Mouse (Mus musculus): ENCODE measurements at regions not wholly inside any gene's neighbourhood (a gene's known extent, or its start where the extent isn't known, plus 50 kb on each side); places are given as distances from the start of the nearest gene placed in this dataset.

GRCm38 (mm10) chr15:42810871-42811490 is 2676.8 kb downstream of the 9330182O14Rik start:
- DNase-seq (ENCODE audit: extremely low read depth): no peak
- H3K4me2 ChIP-seq (ENCODE audit: insufficient read depth, low read depth, poor library complexity, severe bottlenecking): no peak overlapping the region
- no peaks in the 10 kb centered on the region for H3K79me2 ChIP-seq (replicated peaks; ENCODE audit: control insufficient read depth, extremely low read depth, insufficient read depth, poor library complexity, severe bottlenecking)
- H3K9me3 ChIP-seq (replicated peaks; ENCODE audit: low read length): no peaks in the 10 kb centered on the region
- no peaks in the 10 kb centered on the region for H3K36me3 ChIP-seq (replicated peaks in 1 of 2; ENCODE audit: control insufficient read depth in 1 of 2, insufficient read depth in 1 of 2, low read length in 1 of 2)
- in situ Hi-C loops (cut with MboI; ENCODE audit: low pct_ligation_motif_present, low pct_unique_long_range_greater_than_20kb, low sequenced_read_pairs): no loop called here
- no peak overlapping the region for H3K4me3 ChIP-seq (replicated peaks in 1 of 3; ENCODE audit: low read depth in 2 of 3, low read length in 2 of 3, poor library complexity in 1 of 3)
- TF ChIP-seq USF1 (IDR thresholded peaks at IDR 0.05; ENCODE audit: low read depth, low read length): no peak
- TF ChIP-seq JUND (conservative IDR thresholded peaks at IDR 0.05; ENCODE audit: low read depth, low read length): no peak
- no peak for TF ChIP-seq GABPA (IDR thresholded peaks at IDR 0.05; ENCODE audit: insufficient replicate concordance, low read depth, low read length)
- TF ChIP-seq ZMIZ1 (IDR thresholded peaks at IDR 0.05; ENCODE audit: low read depth, low read length): no peak
- TF ChIP-seq ZNF384 (IDR thresholded peaks at IDR 0.05; ENCODE audit: low read depth, low read length): no peak
- no peak overlapping the region for H3K27ac ChIP-seq (ENCODE audit: insufficient read depth, low read depth)
- no peaks in the 10 kb centered on the region for H3K27me3 ChIP-seq (replicated peaks)
- H3K9ac ChIP-seq (ENCODE audit: insufficient read depth, low read depth): no peak overlapping the region
- dilution Hi-C loops (cut with MboI; ENCODE audit: extremely low pct_ligation_motif_present, extremely low pct_unique_long_range_greater_than_20kb, low sequenced_read_pairs): no loop called here
- no peaks in the 10 kb centered on the region for H3K4me1 ChIP-seq (ENCODE audit: control insufficient read depth in 1 of 2, insufficient read depth in 2 of 2)

GRCm38 (mm10) chr15:42815026-42815724 is 2681.0 kb downstream of the 9330182O14Rik start:
- Histone ChIP-seq H3K27me3 (replicated peaks) (no peaks in the 10 kb centered on the region), H3K4me3 (replicated peaks in 1 of 3; ENCODE audit: low read depth in 2 of 3, low read length in 2 of 3, poor library complexity in 1 of 3) (no peak overlapping the region), H3K4me2 (ENCODE audit: insufficient read depth, low read depth, poor library complexity, severe bottlenecking) (no peak overlapping the region), H3K9ac (ENCODE audit: insufficient read depth, low read depth) (no peak overlapping the region), H3K36me3 (replicated peaks in 1 of 2; ENCODE audit: control insufficient read depth in 1 of 2, insufficient read depth in 1 of 2, low read length in 1 of 2) (no peaks in the 10 kb centered on the region), H3K27ac (ENCODE audit: insufficient read depth, low read depth) (no peak overlapping the region), H3K79me2 (replicated peaks; ENCODE audit: control insufficient read depth, extremely low read depth, insufficient read depth, poor library complexity, severe bottlenecking) (no peaks in the 10 kb centered on the region), H3K9me3 (replicated peaks; ENCODE audit: low read length) (no peaks in the 10 kb centered on the region), H3K4me1 (ENCODE audit: control insufficient read depth in 1 of 2, insufficient read depth in 2 of 2) (no peaks in the 10 kb centered on the region)
- in situ Hi-C loops (cut with MboI; ENCODE audit: low pct_ligation_motif_present, low pct_unique_long_range_greater_than_20kb, low sequenced_read_pairs): no loop called here
- dilution Hi-C loops (cut with MboI; ENCODE audit: extremely low pct_ligation_motif_present, extremely low pct_unique_long_range_greater_than_20kb, low sequenced_read_pairs): no loop called here
- no peak for DNase-seq (ENCODE audit: extremely low read depth)
- TF ChIP-seq RAD21 (IDR thresholded peaks at IDR 0.05; ENCODE audit: low read depth, low read length) (no peak), EP300 (IDR thresholded peaks at IDR 0.05; ENCODE audit: low read length) (no peak), NRF1 (IDR thresholded peaks at IDR 0.05; ENCODE audit: low read depth, low read length) (no peak), USF1 (IDR thresholded peaks at IDR 0.05; ENCODE audit: low read depth, low read length) (no peak), CTCF (conservative IDR thresholded peaks at IDR 0.05 in 1 of 2, IDR thresholded peaks at IDR 0.05 in 1 of 2; ENCODE audit: low read depth in 2 of 2, low read length in 2 of 2) (no peak), BHLHE40 (IDR thresholded peaks at IDR 0.05; ENCODE audit: low read depth, low read length) (no peak), CHD2 (IDR thresholded peaks at IDR 0.05; ENCODE audit: low read length) (no peak), POLR2A (IDR thresholded peaks at IDR 0.05; ENCODE audit: low read depth, low read length) (no peak), IRF4 (IDR thresholded peaks at IDR 0.05; ENCODE audit: low read depth, low read length) (no peak), PAX5 (IDR thresholded peaks at IDR 0.05; ENCODE audit: low read length) (no peak), MAFK (IDR thresholded peaks at IDR 0.05; ENCODE audit: insufficient replicate concordance, low read length) (no peak), MEF2A (IDR thresholded peaks at IDR 0.05; ENCODE audit: borderline replicate concordance, low read depth, low read length) (no peak), CHD1 (IDR thresholded peaks at IDR 0.05; ENCODE audit: low read depth, low read length) (no peak)

Data from CH12.LX (cell line).